Mouse (Mus musculus) forebrain, embryonic 11.5 days (tissue): Measurements from ENCODE around the gene Rab1b. TPM values are rescaled to one million over a fixed set of nuclear protein-coding genes. Genes with fewer than 3 reads are reported as not detected.

Experiments used
- ATAC-seq: fragments of 200-750 bp; cut with Nextera tagmentation; replicated peaks from 2 replicates; pipeline ENCODE4 v1.8.0; 2017; ENCODE audit warnings: moderate TSS enrichment; ENCODE audit not compliant: low FRiP score
- DNase-seq: peaks from one replicate; pipeline ENCODE4 v3.0.0-alpha.2; 2017; ENCODE audit warnings: low spot score
- H3K27ac ChIP-seq: fragments of 300-500 bp; sonication (generic); 2 replicates; pipeline ENCODE4 v1.5.1; 2014; ENCODE audit warnings: low read depth, low read length
- H3K27me3 ChIP-seq: fragments of 300-500 bp; sonication (generic); 2 replicates; pipeline ENCODE4 v1.6.1; 2014; ENCODE audit warnings: mild to moderate bottlenecking, low read length, mixed read lengths; ENCODE audit not compliant: control insufficient read depth, insufficient read depth
- H3K36me3 ChIP-seq: fragments of 300-500 bp; sonication (generic); 2 replicates; pipeline ENCODE4 v1.6.1; 2014; ENCODE audit warnings: mild to moderate bottlenecking, low read length, moderate library complexity, mixed read lengths; ENCODE audit not compliant: control insufficient read depth, insufficient read depth
- H3K4me1 ChIP-seq: fragments of 300-500 bp; sonication (generic); replicated peaks from 2 replicates; pipeline ENCODE4 v1.6.1; 2014; ENCODE audit warnings: low read length, mixed read lengths; ENCODE audit not compliant: control insufficient read depth, insufficient read depth
- H3K4me2 ChIP-seq: fragments of 300-500 bp; sonication (generic); 2 replicates; pipeline ENCODE4 v1.6.1; 2014; ENCODE audit warnings: low read depth, mild to moderate bottlenecking, low read length, moderate library complexity, mixed read lengths; ENCODE audit not compliant: severe bottlenecking
- H3K4me3 ChIP-seq: fragments of 300-500 bp; sonication (generic); 2 replicates; pipeline ENCODE4 v1.5.1; 2014; ENCODE audit warnings: low read depth, low read length
- H3K9ac ChIP-seq: fragments of 300-500 bp; sonication (generic); 2 replicates; pipeline ENCODE4 v1.6.1; 2014; ENCODE audit warnings: low read length
- H3K9me3 ChIP-seq: fragments of 300-500 bp; sonication (generic); 2 replicates; pipeline ENCODE4 v1.6.1; 2016; ENCODE audit warnings: low read length, mixed read lengths; ENCODE audit not compliant: control insufficient read depth
- WGBS: fragments of 180-500 bp; shearing (Covaris S2); extraction: QIAGEN DNeasy Blood & Tissue Kit; methylation state at CpG from one replicate; pipeline ENCODE4 v1.1.7; 2014; 5-methylcytosine and 5-hydroxymethylcytosine counted together
- polyA plus RNA-seq: library from polyadenylated mRNA; unstranded; fragments of >200 nt; fragmentation: Nextera tagmentation; extraction: Ambion mirVana; gene quantifications from 2 replicates; pipeline ENCODE4 v1.2.1, GENCODE M21; 2014

Gene Rab1b
- polyA plus RNA-seq, 1 experiment from 2014 or later, result 250 TPM

- H3K4me1 ChIP-seq, result peaks cover 11% of the 10 kb centered on the region
- DNase-seq (peak; percentile 55), ATAC-seq (no peak)
- peaks cover 23% of the 10 kb centered on the region for H3K27me3 ChIP-seq
- H3K36me3 ChIP-seq, result no peaks in the 10 kb centered on the region; the same call in 1 of the 2 replicates
- H3K4me2 ChIP-seq, result no peak overlapping the region
- no peak overlapping the region for H3K27ac ChIP-seq
- H3K9ac ChIP-seq, result no peak overlapping the region
- 37% methylated on average over 25 of the region's 25 CpGs for WGBS
- no peaks in the 10 kb centered on the region for H3K9me3 ChIP-seq
- H3K4me3 ChIP-seq, result no peak overlapping the region
Measured at GRCm38 (mm10) chr19:5052166-5052822, 54.6 kb downstream of the Rab1b start.

- Histone ChIP-seq H3K4me1 (peaks cover 11% of the 10 kb centered on the region), H3K36me3 (no peaks in the 10 kb centered on the region; the same call in 1 of the 2 replicates), H3K9ac (no peak overlapping the region), H3K4me3 (no peak overlapping the region), H3K9me3 (no peaks in the 10 kb centered on the region), H3K27ac (no peak overlapping the region), H3K27me3 (peaks cover 23% of the 10 kb centered on the region), H3K4me2 (no peak overlapping the region; the same call in 1 of the 2 replicates)
- DNase-seq (no peak), ATAC-seq (no peak)
- 44% methylated on average over 3 of the region's 3 CpGs for WGBS
Measured at GRCm38 (mm10) chr19:5051515-5051914, 55.4 kb downstream of the Rab1b start.

- peaks cover 23% of the 10 kb centered on the region for H3K27me3 ChIP-seq
- DNase-seq, result no peak
- WGBS, result 6% methylated on average over 17 of the region's 17 CpGs
- H3K36me3 ChIP-seq, result no peaks in the 10 kb centered on the region; the same call in 1 of the 2 replicates
- H3K4me3 ChIP-seq, result no peak overlapping the region
- peaks cover 11% of the 10 kb centered on the region for H3K4me1 ChIP-seq
- H3K9ac ChIP-seq, result no peak overlapping the region
- H3K27ac ChIP-seq, result no peak overlapping the region
- no peaks in the 10 kb centered on the region for H3K9me3 ChIP-seq
- no peak overlapping the region; the same call in 1 of the 2 replicates for H3K4me2 ChIP-seq
- no peak for ATAC-seq
Measured at GRCm38 (mm10) chr19:5051031-5051430, 55.8 kb downstream of the Rab1b start.

- ATAC-seq (0 out of 2 replicates have a peak, but pooled peaks have one; percentile 39), DNase-seq (peak; percentile 75)
- no peak within 1 kb of the TSS; the same call in 1 of the 2 replicates for H3K4me2 ChIP-seq
- no peaks in the 10 kb centered on the region for H3K9me3 ChIP-seq
- H3K4me3 ChIP-seq, result no peak within 1 kb of the TSS
- H3K4me1 ChIP-seq, result peaks cover 11% of the 10 kb centered on the region
- 16% methylated on average over 14 of the region's 14 CpGs for WGBS
- H3K9ac ChIP-seq, result no peak within 1 kb of the TSS
- H3K36me3 ChIP-seq, result no peaks in the 10 kb centered on the region; the same call in 1 of the 2 replicates
- H3K27me3 ChIP-seq, result peaks cover 23% of the 10 kb centered on the region
- H3K27ac ChIP-seq, result no peak within 1 kb of the TSS
Measured at GRCm38 (mm10) chr19:5050047-5050905, 56.6 kb downstream of the Rab1b start, which contains the start of gene Rin1. Rin1 (plus strand) TSS chr19:5050481.

- H3K27me3 ChIP-seq, result peaks cover 23% of the 10 kb centered on the region
- no peak overlapping the region for H3K4me2 ChIP-seq
- DNase-seq (no peak), ATAC-seq (no peak)
- H3K36me3 ChIP-seq, result no peaks in the 10 kb centered on the region; the same call in 1 of the 2 replicates
- H3K9me3 ChIP-seq, result no peaks in the 10 kb centered on the region
- H3K4me1 ChIP-seq, result peaks cover 11% of the 10 kb centered on the region
- no peak overlapping the region for H3K4me3 ChIP-seq
- no peak overlapping the region for H3K27ac ChIP-seq
- WGBS, result 69% methylated on average over 6 of the region's 6 CpGs
- H3K9ac ChIP-seq, result no peak overlapping the region
Measured at GRCm38 (mm10) chr19:5049325-5049724, 57.5 kb downstream of the Rab1b start.

Other genes with a start within 250 kb of the Rab1b start
- 1.8 and 2.2 TPM in 2 replicates for gene Actn3, start 229.2 kb downstream of the Rab1b start, polyA plus RNA-seq
- gene Zdhhc24, start 228.4 kb downstream of the Rab1b start, polyA plus RNA-seq, result 12.3 and 15.7 TPM in 2 replicates
- 8.7 and 13.9 TPM in 2 replicates for gene Bbs1, start 200.4 kb downstream of the Rab1b start, polyA plus RNA-seq
- 152 and 172 TPM in 2 replicates for gene Dpp3, start 178.8 kb downstream of the Rab1b start, polyA plus RNA-seq
- gene Peli3, start 163.9 kb downstream of the Rab1b start, polyA plus RNA-seq, result 2.1 and 2.5 TPM in 2 replicates
- gene Mrpl11, start 144.9 kb downstream of the Rab1b start, polyA plus RNA-seq, result 136 and 145 TPM in 2 replicates
- not detected in 2 replicates for gene Npas4, start 116.8 kb downstream of the Rab1b start, polyA plus RNA-seq
- gene Slc29a2, start 83.2 kb downstream of the Rab1b start, polyA plus RNA-seq, result 5.5 and 8.3 TPM in 2 replicates
- 35.2 and 40.4 TPM in 2 replicates for gene B4gat1, start 68.2 kb downstream of the Rab1b start, polyA plus RNA-seq
- gene AC124502.3, start 68.2 kb downstream of the Rab1b start, polyA plus RNA-seq, result 4.0 and 4.2 TPM in 2 replicates
- 58.4 and 62.6 TPM in 2 replicates for gene Brms1, start 65.7 kb downstream of the Rab1b start, polyA plus RNA-seq
- 2.0 TPM in 2 replicates for gene Rin1, start 56.6 kb downstream of the Rab1b start, polyA plus RNA-seq
- gene Cd248, start 39.0 kb downstream of the Rab1b start, polyA plus RNA-seq, result 30.7 and 32.7 TPM in 2 replicates
- gene Tmem151a, start 21.5 kb downstream of the Rab1b start, polyA plus RNA-seq, result 1.2 and 1.8 TPM in 2 replicates
- gene Yif1a, start 18.5 kb downstream of the Rab1b start, polyA plus RNA-seq, result 69.5 and 75.8 TPM in 2 replicates
- gene Cnih2, start 8.6 kb downstream of the Rab1b start, polyA plus RNA-seq, result 93.2 and 112 TPM in 2 replicates
- gene Klc2, start 11.5 kb upstream of the Rab1b start, polyA plus RNA-seq, result 35.3 and 38.5 TPM in 2 replicates
- 32.2 and 33.2 TPM in 2 replicates for gene Pacs1, start 166.0 kb upstream of the Rab1b start, polyA plus RNA-seq
- 418 and 450 TPM in 2 replicates for gene Sf3b2, start 188.4 kb upstream of the Rab1b start, polyA plus RNA-seq
- 17.2 and 18.9 TPM in 2 replicates for gene Gal3st3, start 191.3 kb upstream of the Rab1b start, polyA plus RNA-seq
- not detected in 2 replicates for gene Catsper1, start 228.7 kb upstream of the Rab1b start, polyA plus RNA-seq
- 0.83 TPM in 1 of 2 replicates, not detected in the other for gene Cst6, start 242.5 kb upstream of the Rab1b start, polyA plus RNA-seq